Mouse (Mus musculus) forebrain, embryonic 11.5 days (tissue): ENCODE results near the gene Ces2f. TPM values are rescaled to one million over a fixed set of nuclear protein-coding genes. Genes with fewer than 3 reads are reported as not detected.

ENCODE experiments used
- ATAC-seq: fragments of 200-750 bp; cut with Nextera tagmentation; replicated peaks from 2 replicates; pipeline ENCODE4 v1.8.0; 2017; ENCODE audit warnings: moderate TSS enrichment; ENCODE audit not compliant: low FRiP score
- DNase-seq: peaks from one replicate; pipeline ENCODE4 v3.0.0-alpha.2; 2017; ENCODE audit warnings: low spot score
- H3K27ac ChIP-seq: fragments of 300-500 bp; sonication (generic); 2 replicates; pipeline ENCODE4 v1.5.1; 2014; ENCODE audit warnings: low read depth, low read length
- H3K27me3 ChIP-seq: fragments of 300-500 bp; sonication (generic); 2 replicates; pipeline ENCODE4 v1.6.1; 2014; ENCODE audit warnings: mild to moderate bottlenecking, low read length, mixed read lengths; ENCODE audit not compliant: control insufficient read depth, insufficient read depth
- H3K36me3 ChIP-seq: fragments of 300-500 bp; sonication (generic); 2 replicates; pipeline ENCODE4 v1.6.1; 2014; ENCODE audit warnings: mild to moderate bottlenecking, low read length, moderate library complexity, mixed read lengths; ENCODE audit not compliant: control insufficient read depth, insufficient read depth
- H3K4me1 ChIP-seq: fragments of 300-500 bp; sonication (generic); replicated peaks from 2 replicates; pipeline ENCODE4 v1.6.1; 2014; ENCODE audit warnings: low read length, mixed read lengths; ENCODE audit not compliant: control insufficient read depth, insufficient read depth
- H3K4me2 ChIP-seq: fragments of 300-500 bp; sonication (generic); 2 replicates; pipeline ENCODE4 v1.6.1; 2014; ENCODE audit warnings: low read depth, mild to moderate bottlenecking, low read length, moderate library complexity, mixed read lengths; ENCODE audit not compliant: severe bottlenecking
- H3K4me3 ChIP-seq: fragments of 300-500 bp; sonication (generic); 2 replicates; pipeline ENCODE4 v1.5.1; 2014; ENCODE audit warnings: low read depth, low read length
- H3K9ac ChIP-seq: fragments of 300-500 bp; sonication (generic); 2 replicates; pipeline ENCODE4 v1.6.1; 2014; ENCODE audit warnings: low read length
- H3K9me3 ChIP-seq: fragments of 300-500 bp; sonication (generic); 2 replicates; pipeline ENCODE4 v1.6.1; 2016; ENCODE audit warnings: low read length, mixed read lengths; ENCODE audit not compliant: control insufficient read depth
- WGBS: fragments of 180-500 bp; shearing (Covaris S2); extraction: QIAGEN DNeasy Blood & Tissue Kit; methylation state at CpG from one replicate; pipeline ENCODE4 v1.1.7; 2014; 5-methylcytosine and 5-hydroxymethylcytosine counted together
- polyA plus RNA-seq: library from polyadenylated mRNA; unstranded; fragments of >200 nt; fragmentation: Nextera tagmentation; extraction: Ambion mirVana; gene quantifications from 2 replicates; pipeline ENCODE4 v1.2.1, GENCODE M21; 2014

Gene Ces2f
- polyA plus RNA-seq, 1 experiment from 2014 or later: not detected

- Histone ChIP-seq H3K9me3 (no peaks in the 10 kb centered on the region), H3K27ac (no peak within 1 kb of the TSS), H3K4me2 (no peak within 1 kb of the TSS), H3K9ac (no peak within 1 kb of the TSS), H3K36me3 (no peaks in the 10 kb centered on the region), H3K4me1 (no peaks in the 10 kb centered on the region), H3K27me3 (no peaks in the 10 kb centered on the region), H3K4me3 (no peak within 1 kb of the TSS)
- no peak for ATAC-seq
- 71% methylated on average over 5 of the region's 5 CpGs for WGBS
- DNase-seq: no peak
Measured at GRCm38 (mm10) chr8:104961537-104961961, 14.4 kb downstream of the Ces2f start, which contains the start of gene Ces2g. Gene Ces2g (plus strand): TSS chr8:104961718.

GRCm38 (mm10) chr8:104962229-104962901, 15.2 kb downstream of the Ces2f start:
- no peak for ATAC-seq

GRCm38 (mm10) chr8:104963375-104963894, 16.3 kb downstream of the Ces2f start:
- DNase-seq (no peak), ATAC-seq (no peak)
- WGBS: 87% methylated on average over 4 of the region's 4 CpGs
- Histone ChIP-seq H3K9me3 (no peaks in the 10 kb centered on the region), H3K36me3 (no peaks in the 10 kb centered on the region), H3K27me3 (no peaks in the 10 kb centered on the region), H3K27ac (no peak overlapping the region), H3K9ac (no peak overlapping the region), H3K4me3 (no peak overlapping the region), H3K4me1 (no peaks in the 10 kb centered on the region), H3K4me2 (no peak overlapping the region)

More at GRCm38 (mm10) chr8:104962229-104962901, 15.2 kb downstream of the Ces2f start:
- H3K4me3 ChIP-seq: no peak overlapping the region
- DNase-seq: no peak
- H3K4me2 ChIP-seq: no peak overlapping the region
- H3K36me3 ChIP-seq: no peaks in the 10 kb centered on the region
- 84% methylated on average over 8 of the region's 8 CpGs for WGBS
- no peaks in the 10 kb centered on the region for H3K27me3 ChIP-seq
- no peak overlapping the region for H3K9ac ChIP-seq
- H3K4me1 ChIP-seq: no peaks in the 10 kb centered on the region
- no peaks in the 10 kb centered on the region for H3K9me3 ChIP-seq
- H3K27ac ChIP-seq: no peak overlapping the region

GRCm38 (mm10) chr8:104984126-104984525, 37.0 kb downstream of the Ces2f start:
- H3K27me3 ChIP-seq: no peaks in the 10 kb centered on the region
- H3K36me3 ChIP-seq: no peaks in the 10 kb centered on the region
- no peaks in the 10 kb centered on the region for H3K4me1 ChIP-seq
- no peak overlapping the region for H3K27ac ChIP-seq
- no peaks in the 10 kb centered on the region; the same call in 1 of the 2 replicates for H3K9me3 ChIP-seq
- no peak for DNase-seq
- no peak overlapping the region for H3K4me3 ChIP-seq
- 93% methylated on average over 5 of the region's 5 CpGs for WGBS
- no peak overlapping the region for H3K9ac ChIP-seq
- H3K4me2 ChIP-seq: no peak overlapping the region
- ATAC-seq: no peak

- ATAC-seq (no peak), DNase-seq (no peak)
- H3K9ac ChIP-seq: no peak overlapping the region
- 96% methylated on average over 2 of the region's 2 CpGs for WGBS
- H3K9me3 ChIP-seq: no peaks in the 10 kb centered on the region
- H3K4me2 ChIP-seq: no peak overlapping the region
- H3K4me3 ChIP-seq: no peak overlapping the region
- no peak overlapping the region for H3K27ac ChIP-seq
- H3K36me3 ChIP-seq: no peaks in the 10 kb centered on the region
- H3K4me1 ChIP-seq: no peaks in the 10 kb centered on the region
- H3K27me3 ChIP-seq: no peaks in the 10 kb centered on the region
Measured at GRCm38 (mm10) chr8:104984942-104985341, 37.8 kb downstream of the Ces2f start.

- Histone ChIP-seq H3K4me1 (no peaks in the 10 kb centered on the region), H3K27me3 (no peaks in the 10 kb centered on the region), H3K36me3 (no peaks in the 10 kb centered on the region), H3K4me2 (no peak overlapping the region), H3K9ac (no peak overlapping the region), H3K27ac (no peak overlapping the region), H3K9me3 (no peaks in the 10 kb centered on the region), H3K4me3 (no peak overlapping the region)
- 77% methylated on average over 6 of the region's 6 CpGs for WGBS
- DNase-seq (no peak), ATAC-seq (no peak)
Measured at GRCm38 (mm10) chr8:104998191-104998590, 51.0 kb downstream of the Ces2f start.

- WGBS: 84% methylated on average over 6 of the region's 6 CpGs
- H3K9ac ChIP-seq: no peak overlapping the region
- ATAC-seq (no peak), DNase-seq (no peak)
- H3K27me3 ChIP-seq: no peaks in the 10 kb centered on the region
- H3K36me3 ChIP-seq: no peaks in the 10 kb centered on the region
- no peak overlapping the region for H3K4me3 ChIP-seq
- no peak overlapping the region for H3K27ac ChIP-seq
- H3K9me3 ChIP-seq: no peaks in the 10 kb centered on the region
- H3K4me1 ChIP-seq: no peaks in the 10 kb centered on the region
- H3K4me2 ChIP-seq: no peak overlapping the region
Measured at GRCm38 (mm10) chr8:104999183-104999582, 52.0 kb downstream of the Ces2f start.

- Histone ChIP-seq H3K9me3 (no peaks in the 10 kb centered on the region), H3K36me3 (no peaks in the 10 kb centered on the region), H3K9ac (no peak within 1 kb of the TSS), H3K4me1 (no peaks in the 10 kb centered on the region), H3K27me3 (no peaks in the 10 kb centered on the region), H3K4me2 (no peak within 1 kb of the TSS), H3K27ac (no peak within 1 kb of the TSS), H3K4me3 (no peak within 1 kb of the TSS)
- DNase-seq (no peak), ATAC-seq (no peak)
- 86% methylated on average over 7 of the region's 7 CpGs for WGBS
Measured at GRCm38 (mm10) chr8:105000586-105000985, 53.4 kb downstream of the Ces2f start, which contains the start of gene Ces2h. Gene Ces2h (plus strand): TSS chr8:105000853.
